ENCODE assay signal across 8 mouse cellular contexts in the genomic region with DNA sequence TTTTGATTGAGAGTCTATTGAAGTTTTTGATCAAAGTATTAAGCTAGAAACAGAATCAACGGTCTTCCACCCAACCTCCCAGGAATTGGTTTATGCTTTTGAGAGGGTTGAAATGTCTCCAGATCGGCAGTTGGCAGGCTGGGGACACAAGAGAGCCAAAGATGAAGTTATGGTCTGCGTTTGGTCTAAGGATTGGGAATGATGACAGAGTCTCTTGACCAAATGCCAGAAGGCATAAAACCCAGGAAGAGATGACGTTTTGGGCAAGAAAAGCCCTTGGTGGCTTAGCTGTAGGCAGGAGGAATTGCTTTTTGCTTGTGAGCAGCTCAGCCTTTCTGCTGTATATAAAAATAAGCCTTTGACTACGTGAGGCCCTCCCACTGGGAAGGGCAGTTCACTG.
DNase-seq lines count a peak whose midpoint lies in the region; ATAC-seq lines count a peak whose summit lies in the region.

No protein-coding gene starts in this region.

- H3K27ac ChIP-seq in midbrain, embryonic 11.5 days (ENCODE audit: low read depth, low read length), result no peak overlapping the region

- intact Hi-C loops in left cerebral cortex, postnatal 4 days (cut with DNase I), result no loop called here

- H3K36me3 ChIP-seq in midbrain, embryonic 11.5 days (ENCODE audit: control insufficient read depth, insufficient read depth, low read length), result no peaks in the 10 kb centered on the region

- no peak overlapping the region for H3K4me3 ChIP-seq in midbrain, embryonic 11.5 days (ENCODE audit: low read depth, low read length)

- WGBS in midbrain, embryonic 11.5 days, result 87% methylated on average over 5 of the region's 5 CpGs

- H3K27me3 ChIP-seq in midbrain, embryonic 11.5 days (ENCODE audit: control insufficient read depth, insufficient read depth, low read length), result no peaks in the 10 kb centered on the region

- no peak for ATAC-seq in midbrain, embryonic 11.5 days (ENCODE audit: low FRiP score)

- no peaks in the 10 kb centered on the region for H3K9me3 ChIP-seq in midbrain, embryonic 11.5 days (ENCODE audit: control insufficient read depth, low read length)

- no peak overlapping the region for H3K4me2 ChIP-seq in midbrain, embryonic 11.5 days

- H3K4me1 ChIP-seq in midbrain, embryonic 11.5 days (ENCODE audit: control insufficient read depth, insufficient read depth, low read length), result no peaks in the 10 kb centered on the region

- no peak overlapping the region for H3K9ac ChIP-seq in midbrain, embryonic 11.5 days (ENCODE audit: low read length)

- DNase-seq in cerebellum, postnatal 14 days, result peak; percentile 68 to 80
- no peak for DNase-seq in cerebellum, adult 9-11 months
- DNase-seq in left cerebral cortex, postnatal 4 days, result peak; percentile 54
- DNase-seq in left cerebral cortex, adult 18-20 months (ENCODE audit: low spot score in 2 of 2), result no peak
- DNase-seq in heart, adult 9 months (ENCODE audit: low spot score in 2 of 2), result peak; percentile 49 to 75
- DNase-seq in lung, postnatal 25 days (ENCODE audit: low spot score), result peak; percentile 54
- no peak for DNase-seq in midbrain, embryonic 11.5 days (ENCODE audit: low spot score, missing footprints)
- no peak for DNase-seq in thymus, postnatal 10 days (ENCODE audit: low spot score in 2 of 2)

Comparison
In these comparisons a context has a peak if more than half of its experiments do, and no peak if none do; other contexts are left out.
1. DNase-seq: peak in cerebellum, postnatal 14 days (2 of 2), left cerebral cortex, postnatal 4 days (single experiment), heart, adult 9 months (2 of 2) and lung, postnatal 25 days (single experiment); none in cerebellum, adult 9-11 months (single experiment), left cerebral cortex, adult 18-20 months (0 of 2), midbrain, embryonic 11.5 days (single experiment) and thymus, postnatal 10 days (0 of 2).